Mouse (Mus musculus) mouse embryonic stem cell (cell line): ENCODE measurements around the gene Fgfr2.

Source experiments
- in situ Hi-C, 2 experiments: fragments of 300-500 bp; cut with MboI; formaldehyde crosslinking; loops; 1 replicate in 1 of 2; 3 replicates in 1 of 2; pipeline ENCODE4 v1.14.3; 2019 to 2020; ENCODE audit warnings: low sequenced_read_pairs in 2 of 2, low pct_unique_long_range_greater_than_20kb in 1 of 2, mixed read lengths in 1 of 2; ENCODE audit not compliant: unreplicated experiment in 1 of 2

Gene Fgfr2

DNA sequence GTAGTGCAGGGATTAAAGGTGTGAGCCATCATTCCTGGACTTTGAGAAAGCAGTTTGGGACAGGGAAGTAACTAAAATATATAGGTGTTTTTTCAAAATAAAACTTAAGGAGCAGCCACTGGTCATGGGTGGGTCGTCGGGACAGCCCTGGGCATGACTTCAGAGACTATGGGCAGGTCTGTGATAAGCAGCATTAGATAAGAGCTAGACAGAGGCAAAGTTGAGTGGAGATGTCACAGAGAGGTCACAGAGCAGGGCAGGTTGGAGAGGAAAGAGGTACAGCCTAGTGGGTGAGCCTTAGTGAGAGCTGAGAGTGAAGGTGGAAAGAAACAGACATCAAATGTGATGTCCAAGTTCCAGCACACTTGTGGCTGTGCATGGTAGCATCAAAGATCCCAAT is 2086.1 kb downstream of the Fgfr2 start:
- in situ Hi-C loops, result no loop called here

GRCm38 (mm10) chr7:131036396-131036795 is 2086.8 kb downstream of the Fgfr2 start:
- in situ Hi-C loops, result no loop called here

GRCm38 (mm10) chr7:131031755-131032154 is 2091.4 kb downstream of the Fgfr2 start, which contains the start of gene Dmbt1:
Gene Dmbt1 (plus strand): TSS chr7:131032053.
- in situ Hi-C loops, result no loop called here

- in situ Hi-C loops, result no loop called here
Observed at GRCm38 (mm10) chr7:131027557-131027956, 2095.6 kb downstream of the Fgfr2 start.

DNA sequence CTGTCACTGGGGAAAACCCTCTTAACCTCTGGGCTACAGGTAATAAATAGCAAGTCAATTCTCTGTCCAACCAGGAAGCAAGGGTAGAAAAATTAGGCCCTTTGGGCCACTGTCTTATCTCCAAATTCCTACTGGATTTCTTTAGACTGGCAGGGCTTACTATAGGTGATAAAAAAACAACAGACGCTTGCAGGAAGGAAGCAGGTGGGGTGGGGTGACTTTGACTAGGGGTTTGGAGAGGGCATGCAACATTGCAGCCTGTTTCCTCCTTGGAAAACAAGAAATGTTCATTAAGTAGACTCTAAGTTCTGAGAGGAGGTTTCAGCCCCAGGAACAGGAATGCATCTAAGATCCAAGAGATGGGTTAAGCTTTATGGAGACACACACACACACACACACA is 2098.3 kb downstream of the Fgfr2 start:
- in situ Hi-C loops, result no loop called here

DNA sequence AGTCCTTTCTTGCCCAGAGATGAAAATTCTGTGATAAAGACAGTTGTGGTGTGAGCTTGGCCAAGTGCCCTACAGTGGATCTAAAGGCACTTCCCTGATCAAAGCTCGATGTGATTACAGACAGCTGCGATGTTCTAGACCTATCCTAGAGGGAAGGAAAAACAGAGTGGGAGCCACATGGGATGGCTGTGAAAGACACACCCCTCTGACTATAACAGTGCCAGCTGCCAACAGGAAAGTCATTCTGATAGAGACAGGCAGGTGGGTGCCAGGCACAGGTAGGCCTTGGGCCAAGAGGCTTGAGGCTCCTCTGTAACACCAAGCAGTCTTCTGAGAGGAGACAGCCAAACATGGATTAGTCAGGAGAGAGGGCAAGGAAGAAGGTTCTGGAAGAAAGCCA is 2104.0 kb downstream of the Fgfr2 start:
- in situ Hi-C loops, result no loop called here

DNA sequence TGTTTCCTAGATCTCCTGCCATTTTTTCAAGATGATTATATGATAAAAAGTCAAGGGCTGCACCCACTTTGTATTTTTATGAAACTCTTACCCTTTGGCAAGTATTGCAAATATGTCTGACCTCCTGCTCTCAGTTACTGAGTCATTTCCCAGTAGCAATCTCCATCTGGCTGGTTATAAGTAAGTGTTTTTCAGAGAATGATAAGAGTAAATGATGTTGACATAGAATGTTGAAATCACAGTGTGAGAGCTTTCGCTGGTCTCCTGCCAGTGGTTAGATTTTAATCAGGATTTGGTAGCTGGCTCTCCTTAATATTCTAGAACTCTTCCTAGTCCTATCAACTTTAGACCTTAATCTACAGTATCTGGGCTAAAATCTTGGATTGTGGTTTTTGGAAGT is 2111.2 kb downstream of the Fgfr2 start:
- in situ Hi-C loops, result no loop called here

DNA sequence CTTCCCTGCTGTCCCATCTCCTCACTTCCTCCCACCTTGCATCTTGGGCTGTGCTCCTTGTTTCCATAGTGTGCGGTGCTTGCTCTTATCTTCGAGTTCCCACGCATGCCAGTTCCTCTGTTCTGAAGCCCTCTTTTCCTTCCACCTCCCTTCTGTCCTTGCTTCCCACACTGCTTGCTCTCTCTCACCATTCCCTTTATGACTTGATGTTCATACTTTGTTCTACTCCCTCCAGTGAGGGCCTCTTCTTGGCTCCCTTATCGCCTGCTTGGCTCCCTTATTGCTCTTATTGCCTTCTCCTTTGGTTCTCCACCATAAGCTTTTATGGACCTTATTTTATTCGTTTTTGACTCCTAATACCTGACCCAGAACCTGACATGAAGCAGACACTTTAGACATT is 2114.0 kb downstream of the Fgfr2 start:
- in situ Hi-C loops, result no loop called here

- in situ Hi-C loops, result no loop called here
Observed at GRCm38 (mm10) chr7:131007221-131007620, 2115.9 kb downstream of the Fgfr2 start.

- in situ Hi-C loops, result no loop called here
Observed at GRCm38 (mm10) chr7:131004071-131004470, 2119.1 kb downstream of the Fgfr2 start.

GRCm38 (mm10) chr7:131001976-131002726 is 2121.0 kb downstream of the Fgfr2 start:
- in situ Hi-C loops, result no loop called here

DNA sequence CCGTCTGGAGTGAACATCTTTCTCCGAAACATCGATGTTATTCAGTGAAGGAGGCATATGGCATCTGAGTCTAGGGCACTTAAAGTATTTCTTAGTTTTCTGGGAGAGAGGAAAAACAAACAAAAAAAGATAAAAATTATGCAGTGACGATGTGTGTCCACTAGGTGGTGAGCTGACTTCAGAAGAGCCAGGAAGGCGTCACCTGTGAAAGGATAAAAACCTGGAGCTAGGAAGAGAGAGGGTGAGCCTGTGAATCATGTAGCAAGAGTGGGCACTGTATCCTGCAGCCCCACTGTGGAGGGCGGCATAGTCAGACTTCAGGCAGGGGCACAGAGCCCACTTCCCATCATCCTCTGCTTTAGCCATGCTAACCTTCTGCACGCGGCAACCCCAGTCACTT is 2129.2 kb downstream of the Fgfr2 start:
- in situ Hi-C loops, result no loop called here

GRCm38 (mm10) chr7:130991174-130991789 is 2131.9 kb downstream of the Fgfr2 start:
- in situ Hi-C loops, result no loop called here

DNA sequence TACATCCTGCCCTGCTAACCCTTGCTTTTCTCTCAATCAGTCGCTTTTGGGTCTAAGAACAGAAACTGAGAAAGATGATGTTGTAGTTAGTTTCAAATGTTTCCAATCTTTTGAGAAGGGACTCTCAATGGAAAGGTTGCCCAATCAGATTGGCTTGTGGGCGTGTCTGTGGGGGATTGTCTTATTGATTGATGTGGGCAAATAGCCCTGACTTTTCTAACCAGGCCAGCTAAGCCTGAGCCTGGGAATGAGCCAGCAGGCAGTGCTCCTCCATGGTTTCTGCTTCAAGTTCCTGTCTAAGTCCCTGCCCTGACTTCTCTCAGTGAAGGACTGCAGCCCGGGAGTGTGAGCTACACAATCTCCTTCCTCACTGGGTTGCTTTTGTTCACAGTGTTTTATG is 2133.8 kb downstream of the Fgfr2 start:
- in situ Hi-C loops, result no loop called here

- in situ Hi-C loops, result no loop called here
Observed at GRCm38 (mm10) chr7:130988146-130988545, 2135.0 kb downstream of the Fgfr2 start.

DNA sequence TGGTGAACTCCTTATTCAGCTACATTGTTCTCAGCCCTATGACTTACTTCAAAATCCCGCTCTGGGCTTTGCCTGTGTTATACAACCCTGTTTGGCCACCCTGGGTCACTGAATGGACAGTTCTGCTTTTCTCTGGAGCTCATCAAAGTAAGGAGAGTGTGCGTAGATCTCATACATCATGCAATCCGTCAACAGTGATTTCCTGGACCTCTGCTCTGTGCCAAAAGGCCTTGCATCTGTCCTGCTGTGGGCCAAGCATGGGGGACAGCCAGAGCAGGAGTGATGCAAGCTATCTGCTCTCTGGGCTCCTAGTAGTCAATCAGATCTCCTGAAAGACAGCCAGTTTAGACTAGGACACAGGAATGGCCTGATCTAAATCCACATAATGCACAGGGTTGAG is 2137.4 kb downstream of the Fgfr2 start:
- in situ Hi-C loops, result no loop called here

DNA sequence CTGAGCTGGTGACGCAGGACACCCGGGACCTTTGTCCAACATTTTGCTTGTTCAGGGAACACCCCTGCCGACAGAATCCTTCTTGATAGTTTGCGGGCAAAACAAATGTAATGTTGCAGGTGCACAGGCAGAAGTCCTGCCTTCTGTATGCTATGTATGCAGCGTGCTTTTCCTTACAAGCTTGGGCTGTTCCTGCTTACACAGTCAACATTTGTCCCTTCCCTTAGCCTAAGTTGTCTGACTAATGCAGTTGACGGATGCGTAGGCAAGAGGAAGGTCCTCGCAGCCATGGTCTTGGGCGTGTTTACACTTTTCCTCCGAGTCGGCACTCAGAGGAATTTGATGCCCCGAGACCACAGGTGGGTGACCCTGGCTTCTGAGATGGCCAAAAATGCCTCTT is 2138.0 kb downstream of the Fgfr2 start:
- in situ Hi-C loops, result no loop called here

DNA sequence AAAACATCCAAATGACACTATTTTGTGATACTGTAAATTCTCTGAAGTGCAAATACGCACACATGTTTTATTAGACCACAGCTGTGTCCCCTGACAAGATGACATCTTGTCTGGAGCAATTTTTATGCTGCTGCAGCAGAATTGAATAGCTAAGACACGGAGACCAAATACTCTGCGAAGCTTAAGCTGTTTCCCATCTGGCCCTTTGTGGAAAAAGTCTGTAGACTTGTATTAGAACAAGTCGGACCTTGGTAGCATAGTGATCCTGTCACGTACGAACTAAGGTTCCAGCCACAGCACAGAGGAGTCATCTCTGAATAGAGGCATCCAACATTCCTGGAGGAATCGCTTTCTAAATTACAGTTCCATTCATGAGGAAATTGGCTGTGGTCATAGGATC is 2138.9 kb downstream of the Fgfr2 start:
- in situ Hi-C loops, result no loop called here

- in situ Hi-C loops, result no loop called here
Observed at GRCm38 (mm10) chr7:130982881-130983280, 2140.3 kb downstream of the Fgfr2 start.

DNA sequence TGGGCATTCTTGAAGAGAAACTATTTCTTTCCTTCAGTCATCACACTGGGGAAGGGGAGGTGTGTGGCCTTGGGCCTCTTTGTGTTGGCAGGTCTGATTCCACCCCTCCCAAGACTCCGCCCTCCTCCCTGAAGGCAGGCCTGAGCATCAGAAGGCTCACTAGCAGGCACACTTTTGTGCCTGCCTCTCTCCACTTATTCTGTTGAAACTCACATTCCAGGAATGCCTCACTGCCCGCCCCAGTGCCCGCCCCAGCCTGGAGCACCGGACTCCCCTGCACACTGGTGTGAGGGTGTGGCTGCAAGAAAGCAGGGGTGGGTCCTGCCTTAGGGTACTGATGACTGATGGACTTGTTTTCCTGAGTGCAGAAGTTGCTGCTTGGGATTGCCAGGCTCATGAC is 2140.8 kb downstream of the Fgfr2 start:
- in situ Hi-C loops, result no loop called here
